Mouse (Mus musculus) B cell, adult 2 months (primary cell): Measurements from ENCODE around the gene Gja4.

ENCODE experiments used
- DNase-seq, 2 experiments: peaks; one replicate each; pipeline ENCODE4 v3.0.0; 2022

The Gja4 gene

DNA sequence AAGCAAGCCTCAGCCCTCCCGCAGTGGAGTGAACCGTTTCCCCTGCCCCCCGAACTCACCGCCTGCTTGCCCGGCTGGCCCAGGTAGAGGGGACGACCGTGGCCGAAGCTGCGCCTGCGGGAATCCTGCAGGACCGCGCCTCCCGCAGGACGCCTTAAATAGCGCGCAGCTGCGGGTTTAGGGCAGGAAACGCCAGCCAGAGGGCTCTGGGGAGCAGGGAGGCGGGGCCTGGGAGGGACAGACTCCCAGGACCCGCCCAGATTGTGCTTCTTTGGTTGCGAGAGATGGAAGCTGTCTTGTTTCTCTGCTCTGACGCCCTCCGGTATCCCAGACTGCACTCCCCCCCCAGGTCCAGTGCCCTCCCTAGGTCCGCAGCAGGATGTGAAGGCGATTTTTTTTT, at the start of gene Gja4:
Gene Gja4 (minus strand): TSS at position 179 of the 400 bp plus-strand sequence.
- DNase-seq, result peak; percentile 32 to 33

DNA sequence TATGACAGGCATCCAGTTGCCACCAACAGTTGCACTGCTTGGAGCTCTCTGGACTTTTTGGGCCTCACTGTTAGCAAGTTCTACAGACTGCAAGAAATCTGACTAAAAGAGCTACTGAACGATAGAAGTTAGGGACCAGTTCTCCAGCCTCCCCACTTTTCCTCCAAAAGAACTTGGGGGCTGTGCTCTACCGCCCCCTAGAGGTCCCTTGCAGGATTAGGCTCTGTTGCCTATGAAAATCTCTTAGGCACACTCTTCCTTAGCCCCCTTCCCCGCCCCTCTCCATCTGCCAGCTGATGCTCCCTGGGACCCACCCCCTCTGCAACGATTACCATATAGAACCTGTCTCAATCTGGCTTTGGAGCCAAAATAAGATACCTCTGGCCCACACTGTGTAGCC, 49.5 kb upstream of the Gja4 start:
- peak; percentile 12 to 20 for DNase-seq

- DNase-seq, result no peak
These were observed 48.7 kb upstream of the Gja4 start for GRCm38 (mm10) chr4:127362520-127362919.

DNA sequence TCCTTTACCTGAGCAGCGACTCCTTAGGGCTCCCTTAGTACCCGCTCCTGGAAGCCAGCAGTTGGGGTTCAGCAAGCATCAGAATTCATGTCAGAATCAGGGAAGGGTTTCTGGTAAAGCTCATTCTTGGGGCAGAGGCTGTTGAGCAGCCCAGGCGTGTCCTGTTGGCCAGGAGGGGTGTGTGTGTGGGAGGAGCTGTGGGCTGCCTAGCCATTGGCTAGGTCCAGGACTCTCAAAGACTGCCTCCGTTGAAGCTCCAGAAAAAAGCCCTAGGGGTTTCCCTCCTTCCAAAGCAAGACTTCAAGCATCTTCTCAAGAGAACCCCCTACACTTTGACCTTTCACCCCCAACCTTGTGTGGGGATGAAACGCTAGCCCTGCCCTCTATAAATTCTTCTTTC, 44.2 kb upstream of the Gja4 start, which contains the start of gene Gjb5:
Gene Gjb5 (minus strand): TSS at position 164 of the 400 bp plus-strand sequence.
- no peak for DNase-seq

DNA sequence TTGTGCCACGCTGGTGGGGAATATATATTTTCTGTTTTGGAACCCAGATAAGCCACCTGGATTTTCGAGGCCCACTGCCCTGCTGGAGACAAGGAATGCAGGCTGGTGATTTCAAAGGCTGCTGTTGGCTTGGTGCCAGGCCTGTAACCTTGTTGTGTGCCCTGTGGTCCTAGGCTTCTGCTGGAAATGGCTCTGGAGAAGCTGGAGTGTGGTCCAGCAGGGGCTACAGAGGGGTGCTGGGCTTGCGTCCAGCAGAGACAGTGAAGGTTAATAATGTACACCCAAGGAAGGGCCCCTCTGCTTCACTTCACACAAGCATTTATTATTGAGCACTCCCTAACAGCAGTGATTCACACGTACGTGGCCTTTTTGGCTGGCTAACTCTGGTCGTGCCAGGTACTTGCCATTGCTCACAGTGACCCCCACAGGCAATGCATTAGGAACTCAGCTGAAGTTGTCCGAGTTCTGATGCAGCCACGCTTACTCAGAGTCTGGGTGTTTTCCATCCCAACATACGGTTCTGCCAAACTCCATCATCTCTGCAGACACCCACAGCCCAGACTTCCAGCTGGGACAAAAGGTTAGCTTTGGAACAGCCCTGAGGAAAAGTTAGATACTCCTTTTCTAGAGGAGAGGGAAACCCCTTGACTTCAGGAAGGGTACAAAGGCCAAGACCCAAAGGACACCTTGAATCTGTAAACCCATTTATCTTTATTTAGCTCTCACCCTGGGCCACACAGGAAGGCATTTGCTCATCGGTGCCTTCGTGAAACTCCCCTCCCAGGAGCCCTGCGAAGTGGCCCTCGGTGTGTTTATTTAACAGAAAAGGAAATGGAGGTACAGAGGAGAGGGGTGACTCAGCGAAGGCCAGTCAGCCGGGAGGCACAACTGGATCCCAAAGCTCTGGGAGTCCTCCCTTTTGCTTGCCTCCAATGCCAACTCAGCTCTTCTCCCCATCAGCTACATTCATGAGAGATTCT, 41.0 kb upstream of the Gja4 start:
- no peak for DNase-seq

- no peak for DNase-seq
These were observed 40.2 kb upstream of the Gja4 start, which contains the start of gene Gjb4 for GRCm38 (mm10) chr4:127353951-127354438. Gene Gjb4 (minus strand): TSS chr4:127354081.

DNA sequence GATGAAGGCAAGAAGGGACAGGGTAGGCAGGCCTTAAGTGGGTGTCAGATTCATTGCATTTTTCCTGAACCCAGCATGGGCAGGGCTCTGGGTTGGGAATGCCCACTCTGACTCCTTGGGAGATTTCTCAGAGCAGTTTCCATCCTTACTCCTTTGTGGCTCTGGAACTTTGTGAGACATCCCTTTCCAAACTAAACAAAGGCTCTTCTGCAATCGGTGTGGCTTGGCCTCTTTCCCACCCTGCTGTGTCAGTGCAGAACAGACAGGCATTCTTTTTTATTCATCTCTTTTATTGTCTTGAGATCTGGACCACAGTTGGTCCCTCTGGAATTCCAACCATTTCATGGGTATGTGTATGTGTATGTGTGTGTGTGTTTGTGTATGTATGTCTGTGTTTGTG, 38.8 kb upstream of the Gja4 start:
- DNase-seq, result no peak

DNA sequence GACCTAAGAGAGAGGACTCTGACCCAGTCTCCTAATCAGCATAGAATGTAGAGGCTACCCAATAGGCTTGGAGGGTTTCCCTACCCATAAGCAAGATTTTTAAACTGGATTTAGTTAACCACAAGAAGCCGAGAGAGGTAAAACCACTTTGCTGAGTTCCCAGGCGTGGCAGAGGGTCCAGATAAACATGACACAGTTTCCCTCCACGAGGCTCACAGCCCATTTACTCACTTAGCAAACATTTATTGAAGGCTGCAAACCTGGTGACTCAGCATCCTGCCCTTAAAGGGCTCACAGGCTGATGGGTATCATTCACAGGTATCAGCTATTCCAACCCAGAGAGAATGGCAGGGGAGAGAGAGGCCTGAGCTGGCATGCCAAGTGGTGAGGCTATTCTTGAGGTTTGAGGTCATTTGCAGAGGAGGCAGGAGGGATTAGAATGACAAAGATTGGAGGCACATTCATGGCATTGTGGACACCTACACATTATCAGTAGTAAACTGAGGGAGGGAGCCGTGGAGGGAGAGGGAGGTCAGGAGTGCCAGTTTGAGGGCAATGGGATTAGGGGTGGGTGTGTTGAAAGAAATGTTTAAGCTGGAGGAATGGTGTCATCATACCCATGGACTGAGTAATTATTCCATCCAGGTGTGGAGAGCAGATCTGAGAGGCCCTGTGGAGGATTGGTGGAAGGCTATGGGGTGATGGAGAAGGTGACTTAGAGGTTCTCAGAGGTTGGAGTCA, 35.9 kb upstream of the Gja4 start:
- DNase-seq, result no peak

DNA sequence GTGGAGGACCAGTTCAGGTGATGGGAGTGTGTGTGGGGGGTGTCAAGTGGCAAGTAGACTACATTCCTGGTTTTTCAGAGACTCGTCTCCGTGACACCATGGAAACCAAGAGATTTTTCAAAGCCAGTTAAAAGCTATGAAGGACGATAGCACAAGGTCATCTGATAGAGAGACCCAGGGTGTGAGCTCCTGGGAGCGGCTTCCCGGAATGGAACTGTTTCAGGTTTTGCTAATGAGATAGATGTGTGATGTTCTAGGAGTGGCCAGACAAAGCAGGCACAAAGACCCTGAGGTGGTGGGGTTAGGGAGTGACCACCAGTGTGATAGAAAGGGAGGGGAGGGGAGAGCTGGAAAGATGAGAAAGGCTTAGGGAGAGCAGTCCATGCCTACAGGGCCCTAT, 31.2 kb upstream of the Gja4 start:
- DNase-seq, result no peak

DNA sequence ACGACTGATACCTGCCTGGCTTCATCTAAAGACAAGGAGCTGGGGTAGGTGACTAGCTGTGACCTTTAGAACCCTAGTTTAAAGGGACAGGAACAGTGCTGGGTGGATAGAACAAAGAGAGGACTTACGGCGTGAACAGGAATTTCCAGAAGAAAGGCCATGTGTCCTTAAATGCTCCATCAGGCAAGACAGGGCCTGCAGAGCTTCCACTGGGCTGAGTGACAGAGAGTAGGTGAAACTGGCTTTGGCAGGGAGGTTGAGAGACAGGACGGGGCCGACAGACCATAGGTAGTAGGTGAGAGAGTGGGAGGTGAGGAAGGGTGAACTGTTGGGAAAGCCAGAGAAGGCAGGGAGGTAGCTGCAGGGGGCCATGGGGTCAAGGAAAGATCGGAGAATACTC, 27.5 kb upstream of the Gja4 start:
- no peak for DNase-seq

GRCm38 (mm10) chr4:127337668-127338067, 23.8 kb upstream of the Gja4 start:
- no peak for DNase-seq

DNA sequence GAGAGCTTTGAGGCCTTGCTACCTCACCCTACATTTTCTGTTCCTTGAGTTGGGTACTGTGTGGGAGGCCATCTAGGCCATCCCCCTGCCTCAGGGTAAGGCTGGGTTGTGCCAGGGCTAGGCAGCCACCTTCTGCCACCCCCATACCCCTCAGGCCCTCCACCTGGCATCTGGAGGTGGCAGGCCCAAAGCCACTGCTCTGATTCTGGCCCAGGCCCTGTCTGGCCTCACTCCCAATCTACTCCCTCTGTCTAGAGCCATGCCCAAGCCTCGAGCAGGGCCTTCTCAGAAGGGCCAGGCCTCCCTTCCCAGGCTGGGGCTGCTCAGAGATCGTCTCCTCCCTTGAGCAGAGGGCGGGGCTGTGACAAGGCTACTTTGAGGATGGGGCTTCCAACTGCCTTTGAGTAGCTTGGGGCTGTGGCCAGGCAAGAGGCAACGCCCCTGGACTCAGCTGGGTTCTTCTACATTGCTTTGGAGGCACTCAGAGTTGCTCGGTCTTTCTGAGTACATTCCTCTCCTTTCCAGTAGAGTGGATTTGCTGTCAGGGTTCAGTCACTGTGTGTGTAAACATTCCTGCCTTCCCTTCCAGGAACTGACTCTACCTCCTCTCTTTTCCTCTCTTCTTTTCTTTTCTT, 21.1 kb upstream of the Gja4 start:
- DNase-seq, result no peak

DNA sequence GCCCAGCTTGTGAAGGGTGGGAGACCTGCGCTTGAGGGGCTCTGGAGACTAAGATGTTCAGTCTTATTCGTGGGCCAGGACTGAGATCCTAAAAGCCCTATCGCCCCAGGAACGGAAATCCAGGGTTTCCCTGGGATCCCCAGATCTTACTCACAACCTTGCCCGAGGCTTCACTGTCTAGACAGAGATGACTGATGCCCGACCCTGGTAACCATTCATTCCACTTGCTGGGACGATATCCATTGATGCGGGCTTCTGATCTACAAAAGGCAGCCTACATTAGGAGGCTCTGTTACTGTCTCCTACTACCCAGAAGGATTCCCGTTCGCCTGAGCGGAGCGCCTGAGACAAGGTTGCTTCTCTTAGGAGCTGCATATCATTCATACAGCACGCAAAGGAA, 17.3 kb upstream of the Gja4 start:
- DNase-seq, result no peak

GRCm38 (mm10) chr4:127330181-127331100, 16.6 kb upstream of the Gja4 start, which contains the start of gene Gjb3:
Gene Gjb3 (minus strand): TSS chr4:127330844.
- no peak for DNase-seq

GRCm38 (mm10) chr4:127329751-127330150, 15.9 kb upstream of the Gja4 start:
- no peak for DNase-seq

- no peak for DNase-seq
These were observed 15.2 kb upstream of the Gja4 start for GRCm38 (mm10) chr4:127329046-127329445.

- no peak for DNase-seq
These were observed 14.5 kb upstream of the Gja4 start for GRCm38 (mm10) chr4:127328378-127328777.

- no peak for DNase-seq
These were observed 13.9 kb upstream of the Gja4 start for GRCm38 (mm10) chr4:127327749-127328148.

DNA sequence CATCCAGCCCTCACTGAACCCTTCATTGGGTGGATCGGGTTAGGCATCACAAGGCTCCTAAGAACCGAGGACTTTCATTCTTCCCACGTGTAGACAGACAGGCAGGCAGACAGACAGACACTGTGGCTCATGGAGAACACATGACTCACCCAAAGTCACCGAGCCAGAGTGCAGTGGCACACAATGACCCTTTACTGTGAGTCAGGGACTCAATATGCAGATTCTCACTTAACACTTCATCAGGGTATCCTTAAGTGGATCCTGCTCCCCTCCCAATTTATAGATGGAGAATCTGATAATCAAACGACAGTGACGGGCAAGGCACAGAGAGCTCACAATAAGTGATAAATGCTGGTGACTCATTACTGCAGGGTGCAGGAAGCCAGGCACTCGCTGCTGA, 13.4 kb upstream of the Gja4 start:
- no peak for DNase-seq

- DNase-seq, result no peak
These were observed 11.4 kb upstream of the Gja4 start for GRCm38 (mm10) chr4:127325276-127325675.

DNA sequence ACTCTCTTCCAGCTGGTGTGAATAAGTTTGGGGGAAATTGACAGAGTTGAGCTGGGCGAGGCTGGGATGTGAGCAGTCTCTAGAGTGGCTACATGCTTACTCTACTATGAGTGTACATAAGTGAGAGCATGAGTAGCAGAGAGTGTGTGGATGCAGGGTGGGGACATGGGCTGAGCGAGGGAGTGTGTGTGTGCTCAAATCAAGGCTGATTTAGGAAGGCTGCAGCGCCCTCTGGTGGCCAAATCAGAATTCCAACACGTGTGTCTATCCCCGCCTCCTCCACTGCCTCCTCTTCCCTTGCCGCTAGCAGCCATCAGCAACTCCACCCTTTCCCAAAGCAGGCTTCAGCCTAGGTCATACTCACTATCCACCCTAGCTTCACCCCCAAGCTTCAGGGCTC, 10.9 kb upstream of the Gja4 start:
- peak; percentile 66 to 69 for DNase-seq

- no peak for DNase-seq
These were observed 10.5 kb upstream of the Gja4 start for GRCm38 (mm10) chr4:127324296-127324695.
